Mouse (Mus musculus): ENCODE results near the gene Slc12a9. TPM values are rescaled to one million over a fixed set of nuclear protein-coding genes. Genes with fewer than 3 reads are reported as not detected.
A peak's percentile ranks its signal among the peaks of the same experiment; 100 is the strongest.

The Slc12a9 gene
- polyA plus RNA-seq, 1 experiment = 7.3 TPM

GRCm38 (mm10) chr5:137293839-137294743 is 39.3 kb downstream of the Slc12a9 start, which contains the start of gene Ufsp1:
Gene Ufsp1, plus strand, starts transcription at chr5:137294629.
- Histone ChIP-seq H3K27me3 (ENCODE audit: control insufficient read depth, insufficient read depth, insufficient read length) (peaks cover 6% of the 10 kb centered on the region), H3K79me2 (ENCODE audit: control insufficient read depth, insufficient read depth) (no peaks in the 10 kb centered on the region), H3K79me3 (ENCODE audit: low read depth) (peaks cover 1% of the 10 kb centered on the region), H3K36me3 (ENCODE audit: control insufficient read depth, insufficient read depth) (peaks cover 40% of the 10 kb centered on the region), H3K4me3 (ENCODE audit: insufficient read depth, poor library complexity, severe bottlenecking) (peak within 1 kb of the TSS; percentile 41), H3ac (ENCODE audit: control insufficient read depth, insufficient read length, low read depth) (peak within 1 kb of the TSS; percentile 75)
- TF ChIP-seq CEBPB (IDR thresholded peaks at IDR 0.05; ENCODE audit: low read depth) = no peak
- no peak for TF ChIP-seq MYOG (IDR thresholded peaks at IDR 0.05; ENCODE audit: control insufficient read depth, extremely low read depth, insufficient read length)
- TF ChIP-seq CTCF (IDR thresholded peaks at IDR 0.05; ENCODE audit: control insufficient read depth, insufficient read depth, insufficient read length) = no peak
- no peak for TF ChIP-seq FOSL1 (IDR thresholded peaks at IDR 0.05; ENCODE audit: insufficient read depth, low read length, poor library complexity, severe bottlenecking)
- TF ChIP-seq MAX (IDR thresholded peaks at IDR 0.05) = peak; percentile 90
- TF ChIP-seq USF1 (IDR thresholded peaks at IDR 0.05; ENCODE audit: low read depth) = no peak

GRCm38 (mm10) chr5:137293282-137293681 is 40.1 kb downstream of the Slc12a9 start:
- TF ChIP-seq CEBPB (IDR thresholded peaks at IDR 0.05; ENCODE audit: low read depth) = no peak
- no peak for TF ChIP-seq MYOD1 (IDR thresholded peaks at IDR 0.05; ENCODE audit: control insufficient read depth, insufficient read length, low read depth)
- TF ChIP-seq MAX (IDR thresholded peaks at IDR 0.05) = no peak
- no peak for TF ChIP-seq FOSL1 (IDR thresholded peaks at IDR 0.05; ENCODE audit: insufficient read depth, low read length, poor library complexity, severe bottlenecking)
- TF ChIP-seq MYOG (IDR thresholded peaks at IDR 0.05; ENCODE audit: control insufficient read depth, extremely low read depth, insufficient read length) = no peak
- TF ChIP-seq USF1 (IDR thresholded peaks at IDR 0.05; ENCODE audit: low read depth) = no peak
- no peak for TF ChIP-seq CTCF (IDR thresholded peaks at IDR 0.05; ENCODE audit: control insufficient read depth, insufficient read depth, insufficient read length)
- peaks cover 14% of the 10 kb centered on the region for H3K27me3 ChIP-seq (ENCODE audit: control insufficient read depth, insufficient read depth, insufficient read length)

GRCm38 (mm10) chr5:137291381-137291926 is 41.9 kb downstream of the Slc12a9 start:
- H3K79me2 ChIP-seq (ENCODE audit: control insufficient read depth, insufficient read depth) = no peaks in the 10 kb centered on the region
- TF ChIP-seq MYOG (IDR thresholded peaks at IDR 0.05; ENCODE audit: control insufficient read depth, extremely low read depth, insufficient read length) (no peak), USF1 (IDR thresholded peaks at IDR 0.05; ENCODE audit: low read depth) (no peak), FOSL1 (IDR thresholded peaks at IDR 0.05; ENCODE audit: insufficient read depth, low read length, poor library complexity, severe bottlenecking) (no peak)
- H3K27me3 ChIP-seq (ENCODE audit: control insufficient read depth, insufficient read depth, insufficient read length) = peaks cover 29% of the 10 kb centered on the region
- H3K79me3 ChIP-seq (ENCODE audit: low read depth) = no peaks in the 10 kb centered on the region
- H3K4me3 ChIP-seq (ENCODE audit: insufficient read depth, poor library complexity, severe bottlenecking) = no peak overlapping the region
- H3ac ChIP-seq (ENCODE audit: control insufficient read depth, insufficient read length, low read depth) = no peak overlapping the region
- H3K36me3 ChIP-seq (ENCODE audit: control insufficient read depth, insufficient read depth) = peaks cover 14% of the 10 kb centered on the region

More at GRCm38 (mm10) chr5:137293282-137293681, 40.1 kb downstream of the Slc12a9 start:
- H3ac ChIP-seq (ENCODE audit: control insufficient read depth, insufficient read length, low read depth) = no peak overlapping the region
- no peaks in the 10 kb centered on the region for H3K79me2 ChIP-seq (ENCODE audit: control insufficient read depth, insufficient read depth)
- H3K4me3 ChIP-seq (ENCODE audit: insufficient read depth, poor library complexity, severe bottlenecking) = peak overlapping the region; percentile 41
- peaks cover 1% of the 10 kb centered on the region for H3K79me3 ChIP-seq (ENCODE audit: low read depth)
- peaks cover 32% of the 10 kb centered on the region for H3K36me3 ChIP-seq (ENCODE audit: control insufficient read depth, insufficient read depth)

- Histone ChIP-seq H3K4me3 (ENCODE audit: insufficient read depth, poor library complexity, severe bottlenecking) (no peak overlapping the region), H3K27me3 (ENCODE audit: control insufficient read depth, insufficient read depth, insufficient read length) (peaks cover 29% of the 10 kb centered on the region)
- peak; percentile 80 for TF ChIP-seq CTCF (IDR thresholded peaks at IDR 0.05; ENCODE audit: control insufficient read depth, insufficient read depth, insufficient read length)
- TF ChIP-seq CEBPB (IDR thresholded peaks at IDR 0.05; ENCODE audit: low read depth) = no peak
Observed at GRCm38 (mm10) chr5:137290677-137291076, 42.7 kb downstream of the Slc12a9 start.

GRCm38 (mm10) chr5:137289591-137290365 is 43.6 kb downstream of the Slc12a9 start:
- no peak for TF ChIP-seq CTCF (IDR thresholded peaks at IDR 0.05; ENCODE audit: control insufficient read depth, insufficient read depth, insufficient read length)
- no peak for TF ChIP-seq CEBPB (IDR thresholded peaks at IDR 0.05; ENCODE audit: low read depth)
- no peak for TF ChIP-seq USF1 (IDR thresholded peaks at IDR 0.05; ENCODE audit: low read depth)
- TF ChIP-seq MYOD1 (IDR thresholded peaks at IDR 0.05; ENCODE audit: control insufficient read depth, insufficient read length, low read depth) = no peak
- TF ChIP-seq FOSL1 (IDR thresholded peaks at IDR 0.05; ENCODE audit: insufficient read depth, low read length, poor library complexity, severe bottlenecking) = no peak
- TF ChIP-seq MYOG (IDR thresholded peaks at IDR 0.05; ENCODE audit: control insufficient read depth, extremely low read depth, insufficient read length) = no peak
- TF ChIP-seq MAX (IDR thresholded peaks at IDR 0.05) = no peak
- Histone ChIP-seq H3K4me3 (ENCODE audit: insufficient read depth, poor library complexity, severe bottlenecking) (no peak overlapping the region), H3K27me3 (ENCODE audit: control insufficient read depth, insufficient read depth, insufficient read length) (peaks cover 29% of the 10 kb centered on the region), H3K36me3 (ENCODE audit: control insufficient read depth, insufficient read depth) (no peaks in the 10 kb centered on the region), H3K79me2 (ENCODE audit: control insufficient read depth, insufficient read depth) (no peaks in the 10 kb centered on the region), H3ac (ENCODE audit: control insufficient read depth, insufficient read length, low read depth) (no peak overlapping the region), H3K79me3 (ENCODE audit: low read depth) (no peaks in the 10 kb centered on the region)

More at GRCm38 (mm10) chr5:137290677-137291076, 42.7 kb downstream of the Slc12a9 start:
- peaks cover 8% of the 10 kb centered on the region for H3K36me3 ChIP-seq (ENCODE audit: control insufficient read depth, insufficient read depth)
- no peaks in the 10 kb centered on the region for H3K79me3 ChIP-seq (ENCODE audit: low read depth)
- no peaks in the 10 kb centered on the region for H3K79me2 ChIP-seq (ENCODE audit: control insufficient read depth, insufficient read depth)
- no peak overlapping the region for H3ac ChIP-seq (ENCODE audit: control insufficient read depth, insufficient read length, low read depth)

All from C2C12 (cell line).